Mouse (Mus musculus) adrenal gland, postnatal 14 days (tissue): ENCODE results near the gene Cln5. TPM values are rescaled to one million over a fixed set of nuclear protein-coding genes. Genes with fewer than 3 reads are reported as not detected.

ENCODE experiments used
- DNase-seq: peaks from one replicate; pipeline ENCODE4 v3.0.0; 2021; ENCODE audit warnings: mixed read lengths
- total RNA-seq: library from RNA; stranded (reverse); gene quantifications from 2 replicates; pipeline ENCODE4 v1.2.3, GENCODE M21; 2021

Cln5 gene
- total RNA-seq, 1 experiment from 2014 or later: 26.0 TPM

- no peak for DNase-seq
These were observed 42.8 kb downstream of the Cln5 start for GRCm38 (mm10) chr14:103112606-103113363.

- DNase-seq: no peak
These were observed 45.1 kb downstream of the Cln5 start for GRCm38 (mm10) chr14:103114994-103115670.

- no peak for DNase-seq
These were observed 55.7 kb downstream of the Cln5 start for GRCm38 (mm10) chr14:103125756-103126155.

Other genes starting within 250 kb of the Cln5 start
- 53.3 and 64.9 TPM in 2 replicates for gene Kctd12, start 87.6 kb upstream of the Cln5 start, total RNA-seq
- not detected in 2 replicates for gene Acod1, start 23.2 kb upstream of the Cln5 start, total RNA-seq
- 69.7 and 89.3 TPM in 2 replicates for gene Fbxl3, start 29.4 kb downstream of the Cln5 start, total RNA-seq